Mouse (Mus musculus): ENCODE measurements at regions not wholly inside any gene's neighbourhood (a gene's known extent, or its start where the extent isn't known, plus 50 kb on each side); places are given as distances from the start of the nearest gene placed in this dataset.

GRCm38 (mm10) chr1:42354020-42354419, 341.5 kb upstream of the Pou3f3 start:
- H3K27ac ChIP-seq (ENCODE audit: low read length) = no peak overlapping the region
- no peaks in the 10 kb centered on the region for H3K9me3 ChIP-seq (replicated peaks; ENCODE audit: control insufficient read depth, low read length)
- no peaks in the 10 kb centered on the region for H3K27me3 ChIP-seq (ENCODE audit: control insufficient read depth, insufficient read depth, low read length)
- ATAC-seq (replicated peaks; ENCODE audit: extremely low read depth, insufficient read depth, low FRiP score) = no peak
- no peaks in the 10 kb centered on the region for H3K36me3 ChIP-seq (ENCODE audit: control insufficient read depth, insufficient read depth)
- H3K4me3 ChIP-seq (ENCODE audit: low read length) = no peak overlapping the region
- H3K4me2 ChIP-seq (ENCODE audit: low read depth, low read length) = no peak overlapping the region
- no peaks in the 10 kb centered on the region for H3K4me1 ChIP-seq (ENCODE audit: control insufficient read depth, insufficient read depth, low read length)
- H3K9ac ChIP-seq (ENCODE audit: low read length) = no peak overlapping the region
- 81% methylated on average over 6 of the region's 6 CpGs for WGBS

- ATAC-seq (replicated peaks; ENCODE audit: extremely low read depth, insufficient read depth, low FRiP score) = no peak
- no peak overlapping the region for H3K4me3 ChIP-seq (ENCODE audit: low read length)
- H3K4me1 ChIP-seq (ENCODE audit: control insufficient read depth, insufficient read depth, low read length) = no peaks in the 10 kb centered on the region
- H3K36me3 ChIP-seq (ENCODE audit: control insufficient read depth, insufficient read depth) = no peaks in the 10 kb centered on the region
- H3K4me2 ChIP-seq (ENCODE audit: low read depth, low read length) = no peak overlapping the region
- H3K27me3 ChIP-seq (ENCODE audit: control insufficient read depth, insufficient read depth, low read length) = no peaks in the 10 kb centered on the region
- H3K9me3 ChIP-seq (replicated peaks; ENCODE audit: control insufficient read depth, low read length) = no peaks in the 10 kb centered on the region
- no peak overlapping the region for H3K9ac ChIP-seq (ENCODE audit: low read length)
- WGBS = 77% methylated on average over 3 of the region's 3 CpGs
- no peak overlapping the region for H3K27ac ChIP-seq (ENCODE audit: low read length)
Observed at GRCm38 (mm10) chr1:42362438-42362837, 333.1 kb upstream of the Pou3f3 start.

GRCm38 (mm10) chr1:42365648-42366324, 329.8 kb upstream of the Pou3f3 start:
- H3K9me3 ChIP-seq (replicated peaks; ENCODE audit: control insufficient read depth, low read length) = no peaks in the 10 kb centered on the region
- no peaks in the 10 kb centered on the region for H3K27me3 ChIP-seq (ENCODE audit: control insufficient read depth, insufficient read depth, low read length)
- H3K4me3 ChIP-seq (ENCODE audit: low read length) = no peak overlapping the region
- no peak for ATAC-seq (replicated peaks; ENCODE audit: extremely low read depth, insufficient read depth, low FRiP score)
- WGBS = 76% methylated on average over 4 of the region's 4 CpGs
- H3K27ac ChIP-seq (ENCODE audit: low read length) = no peak overlapping the region
- no peak overlapping the region for H3K4me2 ChIP-seq (ENCODE audit: low read depth, low read length)
- no peaks in the 10 kb centered on the region for H3K36me3 ChIP-seq (ENCODE audit: control insufficient read depth, insufficient read depth)
- H3K9ac ChIP-seq (ENCODE audit: low read length) = no peak overlapping the region
- H3K4me1 ChIP-seq (ENCODE audit: control insufficient read depth, insufficient read depth, low read length) = no peaks in the 10 kb centered on the region

- H3K9me3 ChIP-seq (replicated peaks; ENCODE audit: control insufficient read depth, low read length) = no peaks in the 10 kb centered on the region
- ATAC-seq (replicated peaks; ENCODE audit: extremely low read depth, insufficient read depth, low FRiP score) = no peak
- H3K27ac ChIP-seq (ENCODE audit: low read length) = no peak overlapping the region
- H3K4me3 ChIP-seq (ENCODE audit: low read length) = no peak overlapping the region
- no peak overlapping the region for H3K9ac ChIP-seq (ENCODE audit: low read length)
- H3K36me3 ChIP-seq (ENCODE audit: control insufficient read depth, insufficient read depth) = no peaks in the 10 kb centered on the region
- WGBS = 40% methylated on average over 18 of the region's 18 CpGs
- H3K4me2 ChIP-seq (ENCODE audit: low read depth, low read length) = no peak overlapping the region
- no peaks in the 10 kb centered on the region for H3K4me1 ChIP-seq (ENCODE audit: control insufficient read depth, insufficient read depth, low read length)
- H3K27me3 ChIP-seq (ENCODE audit: control insufficient read depth, insufficient read depth, low read length) = no peaks in the 10 kb centered on the region
Observed at GRCm38 (mm10) chr1:42387919-42388684, 307.5 kb upstream of the Pou3f3 start.

- WGBS = 89% methylated on average over 6 of the region's 6 CpGs
- H3K36me3 ChIP-seq (ENCODE audit: control insufficient read depth, insufficient read depth) = no peaks in the 10 kb centered on the region
- no peaks in the 10 kb centered on the region for H3K4me1 ChIP-seq (ENCODE audit: control insufficient read depth, insufficient read depth, low read length)
- H3K27me3 ChIP-seq (ENCODE audit: control insufficient read depth, insufficient read depth, low read length) = no peaks in the 10 kb centered on the region
- no peaks in the 10 kb centered on the region for H3K9me3 ChIP-seq (replicated peaks; ENCODE audit: control insufficient read depth, low read length)
- H3K4me2 ChIP-seq (ENCODE audit: low read depth, low read length) = no peak overlapping the region
- no peak overlapping the region for H3K27ac ChIP-seq (ENCODE audit: low read length)
- ATAC-seq (replicated peaks; ENCODE audit: extremely low read depth, insufficient read depth, low FRiP score) = no peak
- no peak overlapping the region for H3K9ac ChIP-seq (ENCODE audit: low read length)
- H3K4me3 ChIP-seq (ENCODE audit: low read length) = no peak overlapping the region
Observed at GRCm38 (mm10) chr1:42388740-42389139, 306.8 kb upstream of the Pou3f3 start.

GRCm38 (mm10) chr1:42395651-42396260, 299.8 kb upstream of the Pou3f3 start:
- no peaks in the 10 kb centered on the region for H3K36me3 ChIP-seq (ENCODE audit: control insufficient read depth, insufficient read depth)
- no peak overlapping the region for H3K4me3 ChIP-seq (ENCODE audit: low read length)
- WGBS = 72% methylated on average over 13 of the region's 13 CpGs
- H3K27me3 ChIP-seq (ENCODE audit: control insufficient read depth, insufficient read depth, low read length) = no peaks in the 10 kb centered on the region
- no peak overlapping the region for H3K9ac ChIP-seq (ENCODE audit: low read length)
- H3K4me2 ChIP-seq (ENCODE audit: low read depth, low read length) = no peak overlapping the region
- no peaks in the 10 kb centered on the region for H3K4me1 ChIP-seq (ENCODE audit: control insufficient read depth, insufficient read depth, low read length)
- ATAC-seq (replicated peaks; ENCODE audit: extremely low read depth, insufficient read depth, low FRiP score) = no peak
- H3K9me3 ChIP-seq (replicated peaks; ENCODE audit: control insufficient read depth, low read length) = no peaks in the 10 kb centered on the region
- no peak overlapping the region for H3K27ac ChIP-seq (ENCODE audit: low read length)

GRCm38 (mm10) chr1:42398461-42399154, 297.0 kb upstream of the Pou3f3 start:
- Histone ChIP-seq H3K9me3 (replicated peaks; ENCODE audit: control insufficient read depth, low read length) (0 out of 2 replicates have a peak, but pooled peaks cover 3% of the 10 kb centered on the region), H3K9ac (ENCODE audit: low read length) (no peak overlapping the region), H3K27me3 (ENCODE audit: control insufficient read depth, insufficient read depth, low read length) (no peaks in the 10 kb centered on the region), H3K4me1 (ENCODE audit: control insufficient read depth, insufficient read depth, low read length) (no peaks in the 10 kb centered on the region), H3K27ac (ENCODE audit: low read length) (no peak overlapping the region), H3K4me2 (ENCODE audit: low read depth, low read length) (no peak overlapping the region), H3K36me3 (ENCODE audit: control insufficient read depth, insufficient read depth) (no peaks in the 10 kb centered on the region), H3K4me3 (ENCODE audit: low read length) (no peak overlapping the region)
- ATAC-seq (replicated peaks; ENCODE audit: extremely low read depth, insufficient read depth, low FRiP score) = no peak
- WGBS = 23% methylated on average over 8 of the region's 8 CpGs

- no peaks in the 10 kb centered on the region for H3K9me3 ChIP-seq (replicated peaks; ENCODE audit: control insufficient read depth, low read length)
- no peak overlapping the region for H3K4me3 ChIP-seq (ENCODE audit: low read length)
- ATAC-seq (replicated peaks; ENCODE audit: extremely low read depth, insufficient read depth, low FRiP score) = no peak
- no peak overlapping the region for H3K4me2 ChIP-seq (ENCODE audit: low read depth, low read length)
- no peaks in the 10 kb centered on the region for H3K4me1 ChIP-seq (ENCODE audit: control insufficient read depth, insufficient read depth, low read length)
- H3K27me3 ChIP-seq (ENCODE audit: control insufficient read depth, insufficient read depth, low read length) = no peaks in the 10 kb centered on the region
- WGBS = 69% methylated on average over 21 of the region's 21 CpGs
- H3K27ac ChIP-seq (ENCODE audit: low read length) = no peak overlapping the region
- no peak overlapping the region for H3K9ac ChIP-seq (ENCODE audit: low read length)
- H3K36me3 ChIP-seq (ENCODE audit: control insufficient read depth, insufficient read depth) = no peaks in the 10 kb centered on the region
Observed at GRCm38 (mm10) chr1:42415817-42416538, 279.6 kb upstream of the Pou3f3 start.
